Mouse (Mus musculus): ENCODE results near the gene Scgb1b30. TPM values are rescaled to one million over a fixed set of nuclear protein-coding genes. Genes with fewer than 3 reads are reported as not detected.

The Scgb1b30 gene
- polyA plus RNA-seq, 1 experiment, result not detected

DNA sequence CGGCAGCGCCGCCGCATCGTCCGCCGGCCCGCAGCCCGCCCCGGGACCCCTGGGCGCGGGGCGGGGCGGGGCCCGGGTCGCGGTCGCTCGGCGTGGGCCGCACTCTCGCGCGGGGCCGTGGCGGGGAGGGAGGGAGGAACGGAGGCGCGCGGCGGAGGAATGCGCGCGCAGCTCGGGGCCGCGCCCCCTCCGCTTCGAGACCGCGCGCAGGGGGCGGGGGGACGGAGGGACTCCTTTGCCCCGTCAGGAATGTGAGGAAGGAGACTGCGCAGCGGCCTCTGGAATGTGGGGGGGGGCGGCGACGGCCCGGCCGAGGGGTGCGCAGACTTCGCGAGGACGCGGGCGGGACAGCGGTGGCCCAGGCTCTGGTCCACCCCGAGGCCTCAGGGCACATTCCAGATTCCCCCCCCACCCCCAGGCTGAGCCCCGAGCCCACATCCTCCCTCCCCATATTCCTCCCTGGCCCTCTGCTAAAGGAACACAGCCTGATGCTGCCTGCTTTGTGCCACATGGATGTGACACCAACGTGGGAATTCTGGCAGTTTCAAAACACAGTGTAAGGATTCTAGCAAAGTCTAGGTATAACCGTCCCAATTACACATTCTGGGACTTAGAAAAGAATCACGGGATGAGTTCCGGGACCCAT, 38.0 kb downstream of the Scgb1b30 start, which contains the start of gene Wtip:
Gene Wtip (minus strand): TSS at position 152 of the 646 bp plus-strand sequence.
- Histone ChIP-seq H3K36me3 (ENCODE audit: control insufficient read depth, insufficient read depth, low read length) (no peaks in the 10 kb centered on the region), H3K4me1 (replicated peaks; ENCODE audit: control insufficient read depth, insufficient read depth, low read length) (peaks cover 6% of the 10 kb centered on the region; the same call in 1 of the 2 replicates), H3K27me3 (ENCODE audit: control insufficient read depth, insufficient read depth, low read length) (peaks cover 2% of the 10 kb centered on the region), H3K27ac (ENCODE audit: control insufficient read depth, insufficient read depth, low read length) (no peak within 1 kb of the TSS), H3K4me3 (ENCODE audit: control insufficient read depth, insufficient read depth, low read length) (no peak within 1 kb of the TSS)
- no peak for DNase-seq
- WGBS, result 8% methylated on average over 65 of the region's 65 CpGs
- no peak for TF ChIP-seq CTCF (IDR thresholded peaks at IDR 0.05; ENCODE audit: borderline replicate concordance, control insufficient read depth, extremely low read depth, insufficient read depth, low read length, poor library complexity)
- no peak for TF ChIP-seq POLR2A (IDR thresholded peaks at IDR 0.05; ENCODE audit: control insufficient read depth, extremely low read depth, insufficient read depth, low read length, poor library complexity)

DNA sequence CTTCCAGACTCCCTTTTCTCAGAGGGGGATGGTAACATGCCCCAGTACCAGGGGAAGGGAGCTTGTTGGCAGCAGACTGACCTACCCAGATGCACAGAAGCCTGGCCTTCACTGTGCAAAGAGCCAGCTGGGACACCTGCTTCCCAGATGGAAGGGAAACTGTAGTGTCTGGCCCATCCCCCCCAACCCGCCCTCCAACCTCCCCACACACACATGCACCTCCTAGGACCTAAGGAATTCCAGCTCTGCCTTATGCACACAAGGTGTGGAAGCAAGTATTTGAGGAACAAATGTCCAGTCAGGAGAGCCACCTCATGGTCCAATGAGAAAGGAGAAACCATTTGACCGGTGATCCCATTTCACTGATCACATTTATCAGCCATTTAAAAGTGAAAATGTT, 39.1 kb downstream of the Scgb1b30 start:
- no peaks in the 10 kb centered on the region for H3K36me3 ChIP-seq (ENCODE audit: control insufficient read depth, insufficient read depth, low read length)
- WGBS, result 87% methylated on average over 2 of the region's 2 CpGs
- H3K27ac ChIP-seq (ENCODE audit: control insufficient read depth, insufficient read depth, low read length), result no peak overlapping the region
- DNase-seq, result no peak
- H3K4me1 ChIP-seq (replicated peaks; ENCODE audit: control insufficient read depth, insufficient read depth, low read length), result peaks cover 6% of the 10 kb centered on the region; the same call in 1 of the 2 replicates
- peaks cover 2% of the 10 kb centered on the region for H3K27me3 ChIP-seq (ENCODE audit: control insufficient read depth, insufficient read depth, low read length)
- TF ChIP-seq POLR2A (IDR thresholded peaks at IDR 0.05; ENCODE audit: control insufficient read depth, extremely low read depth, insufficient read depth, low read length, poor library complexity) (no peak), CTCF (IDR thresholded peaks at IDR 0.05; ENCODE audit: borderline replicate concordance, control insufficient read depth, extremely low read depth, insufficient read depth, low read length, poor library complexity) (no peak)
- no peak overlapping the region for H3K4me3 ChIP-seq (ENCODE audit: control insufficient read depth, insufficient read depth, low read length)

DNA sequence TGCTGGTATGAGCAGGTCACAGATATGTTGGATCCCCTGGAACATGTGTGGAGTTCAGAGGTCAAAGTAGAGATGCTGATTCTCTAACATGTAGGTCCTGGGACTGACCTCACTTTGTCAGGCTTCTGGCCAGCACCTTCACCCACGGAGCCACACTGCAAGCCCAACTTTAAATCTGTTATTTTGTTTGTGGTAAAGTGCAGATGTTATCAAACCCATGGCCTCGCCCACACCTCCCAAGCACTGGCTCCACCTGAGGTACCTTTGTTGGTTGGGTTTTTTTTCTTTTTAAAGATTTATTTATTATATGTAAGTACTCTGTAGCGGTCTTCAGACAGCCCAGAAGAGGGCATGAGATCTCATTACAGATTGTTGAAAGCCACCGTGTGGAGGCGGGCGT, 44.3 kb downstream of the Scgb1b30 start:
- Histone ChIP-seq H3K4me3 (ENCODE audit: control insufficient read depth, insufficient read depth, low read length) (no peak overlapping the region), H3K36me3 (ENCODE audit: control insufficient read depth, insufficient read depth, low read length) (peaks cover 43% of the 10 kb centered on the region), H3K27me3 (ENCODE audit: control insufficient read depth, insufficient read depth, low read length) (no peaks in the 10 kb centered on the region), H3K27ac (ENCODE audit: control insufficient read depth, insufficient read depth, low read length) (no peak overlapping the region), H3K4me1 (replicated peaks; ENCODE audit: control insufficient read depth, insufficient read depth, low read length) (no peaks in the 10 kb centered on the region)
- TF ChIP-seq POLR2A (IDR thresholded peaks at IDR 0.05; ENCODE audit: control insufficient read depth, extremely low read depth, insufficient read depth, low read length, poor library complexity) (no peak), CTCF (IDR thresholded peaks at IDR 0.05; ENCODE audit: borderline replicate concordance, control insufficient read depth, extremely low read depth, insufficient read depth, low read length, poor library complexity) (no peak)
- 84% methylated on average over 6 of the region's 6 CpGs for WGBS
- DNase-seq, result no peak

DNA sequence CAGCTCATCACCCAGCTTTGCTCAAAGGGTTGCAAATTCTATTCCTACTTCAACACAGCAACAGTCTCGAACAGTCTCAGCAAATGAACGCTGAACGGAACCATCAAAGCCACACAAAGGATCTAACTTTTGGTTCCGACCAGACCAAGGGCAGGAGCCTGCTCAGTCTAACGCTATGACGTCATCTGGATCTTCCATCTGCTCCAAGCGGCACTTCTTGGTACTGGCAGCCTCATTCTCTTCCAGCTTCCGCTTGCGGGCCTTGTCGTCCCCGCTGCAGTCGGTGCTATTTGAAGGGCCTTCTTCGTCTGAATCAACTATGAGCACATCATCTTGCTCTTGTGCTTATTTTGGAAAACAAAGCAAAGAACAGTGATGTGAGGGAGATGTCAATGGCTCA, 45.9 kb downstream of the Scgb1b30 start:
- H3K27ac ChIP-seq (ENCODE audit: control insufficient read depth, insufficient read depth, low read length), result no peak overlapping the region
- TF ChIP-seq CTCF (IDR thresholded peaks at IDR 0.05; ENCODE audit: borderline replicate concordance, control insufficient read depth, extremely low read depth, insufficient read depth, low read length, poor library complexity) (no peak), POLR2A (IDR thresholded peaks at IDR 0.05; ENCODE audit: control insufficient read depth, extremely low read depth, insufficient read depth, low read length, poor library complexity) (no peak)
- DNase-seq, result no peak
- H3K27me3 ChIP-seq (ENCODE audit: control insufficient read depth, insufficient read depth, low read length), result no peaks in the 10 kb centered on the region
- WGBS, result 97% methylated on average over 13 of the region's 13 CpGs
- no peaks in the 10 kb centered on the region for H3K4me1 ChIP-seq (replicated peaks; ENCODE audit: control insufficient read depth, insufficient read depth, low read length)
- H3K4me3 ChIP-seq (ENCODE audit: control insufficient read depth, insufficient read depth, low read length), result no peak overlapping the region
- peaks cover 54% of the 10 kb centered on the region for H3K36me3 ChIP-seq (ENCODE audit: control insufficient read depth, insufficient read depth, low read length)

DNA sequence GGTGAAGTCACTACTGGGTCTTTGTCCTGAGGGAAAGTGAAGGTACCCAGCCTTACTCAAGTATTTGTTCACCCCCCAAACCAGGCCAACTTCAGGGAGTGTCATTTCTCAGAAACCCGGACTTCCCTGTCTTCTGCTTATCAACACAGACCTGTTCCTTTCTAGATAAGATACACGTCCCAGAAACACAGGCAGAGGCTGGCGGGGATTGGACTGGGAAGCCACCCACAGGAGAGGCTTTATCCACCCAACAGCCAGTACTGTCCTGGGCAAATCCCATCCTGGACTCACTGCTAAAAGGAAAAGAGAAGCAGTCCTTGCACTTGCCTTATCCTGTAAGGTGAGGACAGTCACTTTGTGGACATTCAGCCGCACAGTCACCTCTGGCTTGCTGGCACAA, 52.0 kb downstream of the Scgb1b30 start:
- Histone ChIP-seq H3K4me3 (ENCODE audit: control insufficient read depth, insufficient read depth, low read length) (no peak overlapping the region), H3K27me3 (ENCODE audit: control insufficient read depth, insufficient read depth, low read length) (no peaks in the 10 kb centered on the region), H3K36me3 (ENCODE audit: control insufficient read depth, insufficient read depth, low read length) (peaks cover 90% of the 10 kb centered on the region), H3K27ac (ENCODE audit: control insufficient read depth, insufficient read depth, low read length) (no peak overlapping the region), H3K4me1 (replicated peaks; ENCODE audit: control insufficient read depth, insufficient read depth, low read length) (no peaks in the 10 kb centered on the region)
- 97% methylated on average over 4 of the region's 4 CpGs for WGBS
- DNase-seq, result no peak
- no peak for TF ChIP-seq CTCF (IDR thresholded peaks at IDR 0.05; ENCODE audit: borderline replicate concordance, control insufficient read depth, extremely low read depth, insufficient read depth, low read length, poor library complexity)
- TF ChIP-seq POLR2A (IDR thresholded peaks at IDR 0.05; ENCODE audit: control insufficient read depth, extremely low read depth, insufficient read depth, low read length, poor library complexity), result no peak

Other genes with a start within 250 kb of the Scgb1b30 start
- not detected in 2 replicates for gene Scgb2b26, start 150.4 kb upstream of the Scgb1b30 start, polyA plus RNA-seq (2012; rRNA removed)
- 0.93 TPM in 1 of 2 replicates, not detected in the other for gene Scgb2b27, start 81.5 kb upstream of the Scgb1b30 start, polyA plus RNA-seq (2012; rRNA removed)
- not detected in 2 replicates for gene Scgb1b27, start 73.9 kb upstream of the Scgb1b30 start, polyA plus RNA-seq (2012; rRNA removed)
- gene Wtip, start 37.8 kb downstream of the Scgb1b30 start, polyA plus RNA-seq (2012; rRNA removed), result 5.0 and 5.8 TPM in 2 replicates
- 81.6 and 93.9 TPM in 2 replicates for gene Uba2, start 74.2 kb downstream of the Scgb1b30 start, polyA plus RNA-seq (2012; rRNA removed)
- gene Pdcd2l, start 101.2 kb downstream of the Scgb1b30 start, polyA plus RNA-seq (2012; rRNA removed), result 39.5 and 40.6 TPM in 2 replicates
- gene Gpi1, start 134.9 kb downstream of the Scgb1b30 start, polyA plus RNA-seq (2012; rRNA removed), result 265 and 304 TPM in 2 replicates
- not detected in 2 replicates for gene Gm6096, start 155.6 kb downstream of the Scgb1b30 start, polyA plus RNA-seq (2012; rRNA removed)
- gene 4931406P16Rik, start 218.1 kb downstream of the Scgb1b30 start, polyA plus RNA-seq (2012; rRNA removed), result 31.9 and 32.2 TPM in 2 replicates

Measured in thymus, adult 2 months (tissue).